Comparison of ENCODE assay signal across 12 mouse cellular contexts in the genomic region with DNA sequence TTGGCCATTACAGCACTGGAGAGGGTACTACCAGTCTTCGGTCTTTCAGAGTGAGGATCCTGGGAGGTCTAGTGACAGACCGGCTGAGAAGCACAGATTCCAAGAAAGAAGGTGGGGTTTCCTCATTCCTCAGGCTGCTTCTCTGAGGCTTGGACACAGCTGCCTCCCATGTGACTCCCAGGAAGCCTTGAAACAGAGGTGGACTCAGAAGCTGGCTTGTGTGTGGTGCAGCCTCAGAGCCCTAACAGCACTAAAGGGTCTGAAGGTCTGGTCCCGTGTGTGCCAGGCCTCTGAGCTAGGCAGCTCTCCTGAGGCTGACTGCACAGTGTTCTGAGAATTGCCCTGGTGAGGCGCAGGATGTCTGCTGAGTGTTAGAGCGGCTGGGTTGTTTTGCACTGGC. TPM values are rescaled to one million over a fixed set of nuclear protein-coding genes. Genes with fewer than 3 reads are reported as not detected.
DNase-seq lines count a peak whose midpoint lies in the region; ATAC-seq and TF ChIP-seq lines count a peak whose summit lies in the region.
"Had no signal": no experiment of that assay in that cellular context is flagged by ENCODE, and none has a peak within 500 bp of the region (broad histone marks: within the 10 kb centered on the region; RNA-seq: fewer than 3 reads in every experiment).

No protein-coding gene starts in this region.

- no peak overlapping the region for H3K9ac ChIP-seq in hindbrain, postnatal 0 days (replicated peaks; ENCODE audit: low read length)
- H3K9ac ChIP-seq in hindbrain, embryonic 13.5 days = no peak overlapping the region
- H3K9ac ChIP-seq in heart, adult 2 months (ENCODE audit: low read depth, low read length) = peak overlapping the region; percentile 17; the same call in 1 of the 2 replicates
- H3K9ac ChIP-seq in limb, embryonic 12.5 days (replicated peaks) = no peak overlapping the region
- H3K9ac ChIP-seq: midbrain, embryonic 12.5 days had no signal

- intact Hi-C loops in heart, adult 2 months (cut with DNase I) = loop anchor here (10.0 kb wide), 1 partner anchor 391 kb away; no protein-coding TSS in a partner anchor

- no peak overlapping the region for H3K4me3 ChIP-seq in hindbrain, postnatal 0 days (ENCODE audit: low read length)
- H3K4me3 ChIP-seq in hindbrain, embryonic 13.5 days = no peak overlapping the region
- H3K4me3 ChIP-seq in heart, adult 2 months = no peak overlapping the region
- H3K4me3 ChIP-seq in limb, embryonic 12.5 days (replicated peaks) = no peak overlapping the region
- H3K4me3 ChIP-seq: erythroblast, embryonic 14.5 days; midbrain, embryonic 12.5 days had no signal

- no peaks in the 10 kb centered on the region for H3K27me3 ChIP-seq in hindbrain, postnatal 0 days (ENCODE audit: insufficient read depth, low read length)
- no peaks in the 10 kb centered on the region for H3K27me3 ChIP-seq in hindbrain, embryonic 13.5 days
- no peaks in the 10 kb centered on the region for H3K27me3 ChIP-seq in heart, adult 2 months (ENCODE audit: control insufficient read depth, insufficient read depth, low read length)
- no peaks in the 10 kb centered on the region for H3K27me3 ChIP-seq in limb, embryonic 12.5 days
- H3K27me3 ChIP-seq: CH12.LX; midbrain, embryonic 12.5 days had no signal

- TF ChIP-seq CTCF in hindbrain, postnatal 0 days (IDR thresholded peaks at IDR 0.05; ENCODE audit: low read depth) = no peak
- TF ChIP-seq CTCF in heart, adult 2 months (IDR thresholded peaks at IDR 0.05) = no peak

- ATAC-seq in hindbrain, postnatal 0 days = no peak
- no peak for ATAC-seq in hindbrain, embryonic 13.5 days (ENCODE audit: low FRiP score)
- 0 out of 2 replicates have a peak, but pooled peaks have one; percentile 24 for ATAC-seq in limb, embryonic 12.5 days (ENCODE audit: insufficient number of reproducible peaks, insufficient read depth, low FRiP score, low TSS enrichment, low read depth)
- ATAC-seq in megakaryocyte, adult 5-6 weeks (ENCODE audit: poor library complexity, severe bottlenecking) = no peak

- no peak for TF ChIP-seq EP300 in heart, adult 2 months (IDR thresholded peaks at IDR 0.05; ENCODE audit: insufficient read depth, low read depth, low read length)

- H3K4me2 ChIP-seq in hindbrain, postnatal 0 days (ENCODE audit: low read depth, low read length) = no peak overlapping the region
- no peak overlapping the region for H3K4me2 ChIP-seq in hindbrain, embryonic 13.5 days
- no peak overlapping the region for H3K4me2 ChIP-seq in limb, embryonic 12.5 days
- H3K4me2 ChIP-seq: midbrain, embryonic 12.5 days had no signal

- H3K79me2 ChIP-seq in heart, adult 2 months (replicated peaks; ENCODE audit: control insufficient read depth, insufficient read depth, low read length) = no peaks in the 10 kb centered on the region

- WGBS in hindbrain, postnatal 0 days = 77% methylated on average over 5 of the region's 5 CpGs
- WGBS in hindbrain, embryonic 13.5 days = 78% methylated on average over 5 of the region's 5 CpGs
- WGBS in heart, adult 2 months = 47% methylated on average over 5 of the region's 5 CpGs
- WGBS in limb, embryonic 12.5 days = 40% methylated on average over 5 of the region's 5 CpGs

- no peaks in the 10 kb centered on the region for H3K9me3 ChIP-seq in hindbrain, postnatal 0 days (ENCODE audit: low read length)
- no peaks in the 10 kb centered on the region for H3K9me3 ChIP-seq in hindbrain, embryonic 13.5 days
- no peaks in the 10 kb centered on the region for H3K9me3 ChIP-seq in limb, embryonic 12.5 days
- H3K9me3 ChIP-seq: midbrain, embryonic 12.5 days had no signal

- peak overlapping the region; percentile 4; the same call in 1 of the 2 replicates for H3K27ac ChIP-seq in hindbrain, postnatal 0 days
- no peak overlapping the region for H3K27ac ChIP-seq in hindbrain, embryonic 13.5 days
- peak overlapping the region; percentile 63 for H3K27ac ChIP-seq in heart, adult 2 months
- 0 out of 2 replicates have a peak overlapping the region, but pooled peaks have one; percentile 26 for H3K27ac ChIP-seq in limb, embryonic 12.5 days
- H3K27ac ChIP-seq: midbrain, embryonic 12.5 days had no signal

- TF ChIP-seq POLR2A in heart, adult 2 months (IDR thresholded peaks at IDR 0.05; ENCODE audit: insufficient read depth, low read depth, low read length) = peak; percentile 34; the same call in 1 of the 2 replicates

- DNase-seq in hindbrain, postnatal 0 days (ENCODE audit: low spot score) = no peak
- peak; percentile 71 for DNase-seq in NIH3T3 (ENCODE audit: low read depth)
- DNase-seq in heart, adult 2 months = peak; percentile 46 to 49
- DNase-seq in right cerebral cortex, adult 2 months (ENCODE audit: low spot score in 2 of 2) = no peak
- no peak for DNase-seq in left cerebral cortex, adult 18-20 months (ENCODE audit: low spot score in 2 of 2)
- DNase-seq: right cerebral cortex, postnatal 25 days had no signal

- H3K4me1 ChIP-seq in hindbrain, postnatal 0 days (ENCODE audit: insufficient read depth, low read length) = no peaks in the 10 kb centered on the region; the same call in 1 of the 2 replicates
- no peaks in the 10 kb centered on the region for H3K4me1 ChIP-seq in hindbrain, embryonic 13.5 days (replicated peaks)
- H3K4me1 ChIP-seq in heart, adult 2 months (ENCODE audit: control insufficient read depth, insufficient read depth, low read length) = peaks cover 8% of the 10 kb centered on the region
- H3K4me1 ChIP-seq in limb, embryonic 12.5 days (replicated peaks) = peaks cover 20% of the 10 kb centered on the region
- H3K4me1 ChIP-seq: midbrain, embryonic 12.5 days had no signal

- H3K36me3 ChIP-seq in hindbrain, postnatal 0 days (ENCODE audit: insufficient read depth, low read length) = no peaks in the 10 kb centered on the region
- no peaks in the 10 kb centered on the region for H3K36me3 ChIP-seq in hindbrain, embryonic 13.5 days
- H3K36me3 ChIP-seq in heart, adult 2 months (ENCODE audit: control insufficient read depth, insufficient read depth, low read length) = no peaks in the 10 kb centered on the region
- H3K36me3 ChIP-seq in limb, embryonic 12.5 days = no peaks in the 10 kb centered on the region
- H3K36me3 ChIP-seq: midbrain, embryonic 12.5 days had no signal

RNA-seq across cellular contexts. Expression of gene Scgb1a1, which starts 18.3 kb away (rescaled TPM):
- not detected in 2 replicates for total RNA-seq in hindbrain, postnatal 0 days (2014; rRNA removed)
- polyA plus RNA-seq in hindbrain, postnatal 0 days (2015; fragmentation: Nextera tagmentation; extraction: Ambion mirVana) = not detected in 2 replicates
- not detected in 2 replicates for polyA plus RNA-seq in hindbrain, embryonic 13.5 days (2015; fragmentation: Nextera tagmentation; extraction: Ambion mirVana)
- under 1 TPM in 1 of 2 experiments, not detected in 1; 0.73 TPM for total RNA-seq in heart, adult 2 months (2021)
- 0.50 and 2,957 TPM in 2 replicates for polyA plus RNA-seq in heart, adult 2 months (2012; rRNA removed)
- polyA plus RNA-seq in limb, embryonic 12.5 days (2016; fragmentation: Nextera tagmentation; extraction: Ambion mirVana) = not detected in 2 replicates
- 0.82 and 1.5 TPM in 2 replicates for total RNA-seq in megakaryocyte, adult 5-6 weeks (2015)
- 1.6 TPM in 1 of 2 replicates, not detected in the other for total RNA-seq in megakaryocyte, adult 5-6 weeks (2017)
- total RNA-seq in left cerebral cortex, adult 18-20 months (2021) = not detected
- total RNA-seq: CH12.LX had no signal
- polyA plus RNA-seq: erythroblast, embryonic 14.5 days; midbrain, embryonic 12.5 days had no signal

RNA-seq across cellular contexts. Expression of gene Asrgl1, which starts 29.3 kb away (rescaled TPM):
- 27.5 and 30.8 TPM in 2 replicates for total RNA-seq in hindbrain, postnatal 0 days (2014; rRNA removed)
- 50.0 and 62.4 TPM in 2 replicates for polyA plus RNA-seq in hindbrain, postnatal 0 days (2015; fragmentation: Nextera tagmentation; extraction: Ambion mirVana)
- polyA plus RNA-seq in hindbrain, embryonic 13.5 days (2015; fragmentation: Nextera tagmentation; extraction: Ambion mirVana) = 16.6 and 23.0 TPM in 2 replicates
- 10 to 100 TPM; 28.2 to 31.1 TPM for total RNA-seq in heart, adult 2 months (2021)
- 8.8 and 11.5 TPM in 2 replicates for polyA plus RNA-seq in heart, adult 2 months (2012; rRNA removed)
- polyA plus RNA-seq in limb, embryonic 12.5 days (2016; fragmentation: Nextera tagmentation; extraction: Ambion mirVana) = 23.2 and 24.0 TPM in 2 replicates
- 7.2 and 9.5 TPM in 2 replicates for total RNA-seq in megakaryocyte, adult 5-6 weeks (2015)
- total RNA-seq in megakaryocyte, adult 5-6 weeks (2017) = 7.5 and 8.3 TPM in 2 replicates
- total RNA-seq in left cerebral cortex, adult 18-20 months (2021) = 100 to 1,000 TPM; 131 to 136 TPM

Comparison
In these comparisons a context has a peak if more than half of its experiments do, and no peak if none do; other contexts are left out.
1. DNase-seq: peak in NIH3T3 (single experiment) and heart, adult 2 months (2 of 2); none in hindbrain, postnatal 0 days (single experiment), right cerebral cortex, adult 2 months (0 of 2) and left cerebral cortex, adult 18-20 months (0 of 2).